Mouse (Mus musculus) adrenal gland, adult 8-10 months (tissue): ENCODE data around the gene Cdh7. TPM values are rescaled to one million over a fixed set of nuclear protein-coding genes. Genes with fewer than 3 reads are reported as not detected.
"Not testable (repeated sequence)": the region's sequence is repeated elsewhere in the genome, so short reads cannot be mapped to it uniquely, and the experiment has no call there.

Source experiments
- DNase-seq: peaks from one replicate; pipeline ENCODE4 v3.0.0; 2022
- total RNA-seq, 4 experiments: library from RNA; stranded (reverse); gene quantifications; 2 replicates each; pipeline ENCODE4 v1.2.4; 2022

Gene Cdh7
- under 1 TPM in 1 of 4 experiments, not detected in 3; 0.37 TPM for total RNA-seq

DNA sequence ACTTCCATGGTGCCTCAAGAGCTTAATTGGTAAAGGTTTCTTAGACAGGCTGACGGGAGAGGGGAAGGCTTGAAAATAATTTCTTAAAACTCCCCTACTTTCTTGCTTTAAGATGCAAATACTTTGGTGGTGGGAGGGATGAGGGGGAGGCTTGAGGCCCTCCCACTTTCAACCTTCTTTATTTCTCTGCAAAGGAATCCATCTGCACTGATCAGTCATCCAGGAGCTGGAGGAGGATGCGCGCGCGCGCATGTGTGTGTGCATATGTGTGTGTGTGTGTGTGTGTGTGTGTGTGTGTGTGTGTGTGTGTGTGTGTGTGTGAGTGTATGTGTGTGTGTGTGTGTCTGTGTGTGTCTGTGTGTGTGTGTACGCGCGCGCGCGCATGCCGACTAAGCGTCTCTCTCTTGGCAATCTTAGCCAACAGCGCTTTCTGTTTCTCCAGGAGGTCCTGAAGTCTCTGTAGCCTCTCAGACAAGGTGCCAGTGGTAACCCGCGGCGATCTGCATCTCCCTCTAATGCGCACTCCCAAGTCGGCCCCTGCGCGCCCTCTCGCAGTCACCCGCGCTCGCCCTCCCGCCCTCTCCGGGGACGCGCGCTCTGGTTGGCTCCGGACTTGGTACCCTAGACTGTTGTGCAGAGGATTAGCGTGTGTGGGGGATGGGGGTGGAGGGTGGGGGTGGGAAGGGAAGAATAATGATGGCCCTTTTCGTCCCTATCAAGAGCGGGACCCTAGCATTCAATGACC lies at the start of gene Cdh7:
Cdh7 (plus strand) TSS at position 368 of the 745 bp plus-strand sequence.
- DNase-seq, result no peak

DNA sequence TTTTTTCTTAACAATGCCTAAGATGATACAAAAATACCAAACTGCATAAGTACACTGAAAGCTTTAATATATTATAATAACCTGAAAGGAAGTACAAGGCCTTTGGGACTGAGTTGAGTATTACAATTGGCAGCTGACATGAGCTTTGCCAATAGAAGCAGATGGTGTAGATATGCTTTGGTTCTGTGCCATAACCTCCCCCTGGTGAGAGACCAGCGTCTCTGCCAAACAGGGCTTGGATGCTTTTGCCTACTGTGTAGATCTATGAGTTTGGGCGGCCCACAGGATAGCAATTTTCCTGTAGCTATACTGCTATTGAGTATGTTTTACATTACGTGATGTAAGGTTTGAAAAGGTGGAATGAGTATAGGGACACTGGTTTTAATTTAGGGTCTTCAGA lies 49.6 kb upstream of the Cdh7 start:
- no peak for DNase-seq

DNA sequence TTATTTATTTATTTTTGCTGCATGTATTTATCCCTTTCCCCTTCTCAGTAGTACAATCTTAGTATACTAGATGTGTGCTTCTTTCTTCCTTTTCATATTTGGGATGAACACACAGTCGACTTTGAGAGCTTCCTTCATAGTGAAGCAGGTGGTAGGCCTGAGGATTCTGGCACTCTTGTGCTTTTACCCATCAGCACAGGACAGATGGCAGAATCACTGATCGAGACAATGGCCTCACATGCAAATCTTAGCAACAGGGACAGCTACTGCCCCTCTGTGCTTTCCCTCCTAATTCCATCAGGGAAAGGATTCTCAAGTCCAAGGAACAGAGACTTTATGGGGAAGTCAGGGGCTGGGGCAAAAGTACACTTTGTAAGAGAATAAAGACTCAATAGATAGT lies 33.7 kb upstream of the Cdh7 start:
- DNase-seq, result no peak

DNA sequence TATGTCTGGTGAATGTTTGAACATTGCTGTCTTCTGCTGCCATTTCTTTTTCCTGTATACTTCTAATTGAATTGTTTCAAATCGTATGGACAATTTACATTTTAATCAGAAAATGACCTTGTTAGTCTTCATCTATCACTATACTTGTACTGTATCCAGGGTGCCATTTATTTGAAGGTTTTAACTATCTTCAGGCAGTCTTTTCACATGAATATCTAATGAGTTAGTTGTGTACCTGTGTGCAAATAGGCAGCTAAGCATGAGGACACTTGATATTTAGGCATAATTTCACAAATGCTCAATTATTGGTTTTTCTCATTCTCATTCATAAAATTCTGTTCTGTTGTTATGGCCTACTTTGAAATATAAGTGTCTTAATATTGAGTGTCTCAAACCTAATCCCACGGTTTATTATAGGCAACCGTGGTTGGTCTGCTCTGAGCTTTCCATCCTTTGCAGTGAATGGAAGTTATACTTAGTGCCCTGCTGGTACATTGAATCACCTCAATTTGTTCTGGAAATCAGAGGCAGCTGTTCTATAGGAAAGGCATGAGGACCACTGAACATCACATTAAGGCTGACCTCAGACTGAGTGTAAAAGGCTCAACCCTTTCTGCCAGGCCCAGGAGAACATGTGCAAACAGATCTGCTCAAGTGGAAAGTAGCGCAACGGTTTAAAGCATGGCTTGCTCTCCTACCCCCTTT lies 10.4 kb upstream of the Cdh7 start:
- DNase-seq, result no peak

DNA sequence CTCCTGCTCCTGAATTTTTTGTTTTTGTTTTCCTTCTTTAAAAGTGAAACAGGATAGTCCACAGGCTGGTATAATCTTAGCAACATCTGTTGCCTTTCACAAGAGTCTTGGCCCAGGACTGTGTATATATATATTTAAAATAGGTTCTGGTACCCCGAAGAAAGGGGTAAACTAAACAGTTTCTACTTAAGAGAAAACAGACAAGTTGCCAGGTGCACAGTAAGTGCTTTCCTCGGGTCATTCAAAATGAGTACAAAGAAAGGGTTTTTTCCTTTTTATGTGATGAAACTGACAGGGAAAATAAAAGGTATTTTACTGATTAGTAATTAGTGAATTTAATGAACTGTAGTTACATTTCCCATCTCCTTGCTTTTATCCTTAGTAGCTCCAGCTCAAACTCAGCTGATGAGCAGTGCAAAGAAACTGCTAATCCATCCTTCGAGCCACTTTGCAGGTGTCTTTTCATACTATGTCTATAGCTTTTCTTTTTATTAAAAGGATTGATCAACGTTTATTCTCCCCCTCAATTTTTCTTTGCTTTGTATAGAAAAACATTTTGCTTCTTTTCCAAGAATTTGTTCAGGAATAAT lies 9.7 kb upstream of the Cdh7 start:
- DNase-seq, result no peak

DNA sequence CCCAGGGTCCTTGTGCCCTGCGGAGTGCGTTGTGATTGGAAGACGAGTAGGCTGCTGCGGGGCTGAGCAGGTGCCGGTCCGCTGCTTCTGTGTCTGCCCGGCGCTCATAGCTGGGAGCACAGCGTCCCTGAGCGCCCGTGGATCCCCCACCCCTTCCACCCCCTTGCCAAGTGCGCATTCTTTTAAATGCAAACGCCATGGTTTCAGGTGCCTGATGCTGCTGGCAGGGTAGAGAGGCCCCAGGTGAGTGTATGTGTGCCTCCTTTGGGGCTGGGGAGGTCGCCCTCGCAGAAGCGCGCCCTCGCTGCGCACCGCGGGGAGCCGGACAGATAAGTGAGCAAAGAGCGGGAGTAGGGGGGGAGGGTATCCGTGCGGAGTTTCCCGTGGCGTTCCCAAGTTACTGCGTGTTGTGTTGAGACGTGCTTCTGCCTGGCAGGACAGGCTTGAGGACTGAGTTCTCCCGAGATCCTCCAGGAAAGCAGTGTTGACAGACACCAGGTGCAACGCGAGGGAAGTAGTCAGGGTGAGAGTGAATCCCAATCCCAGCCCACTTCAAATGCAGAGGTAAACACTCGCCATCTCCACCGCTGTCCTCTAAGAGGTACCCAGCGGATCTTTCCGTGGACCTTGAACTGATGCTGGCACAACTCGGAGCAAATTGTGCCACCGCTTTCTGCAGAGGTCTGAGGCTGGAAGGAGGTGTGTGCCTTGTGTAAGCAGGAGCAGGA lies 742 bp downstream of the Cdh7 start:
- no peak for DNase-seq

DNA sequence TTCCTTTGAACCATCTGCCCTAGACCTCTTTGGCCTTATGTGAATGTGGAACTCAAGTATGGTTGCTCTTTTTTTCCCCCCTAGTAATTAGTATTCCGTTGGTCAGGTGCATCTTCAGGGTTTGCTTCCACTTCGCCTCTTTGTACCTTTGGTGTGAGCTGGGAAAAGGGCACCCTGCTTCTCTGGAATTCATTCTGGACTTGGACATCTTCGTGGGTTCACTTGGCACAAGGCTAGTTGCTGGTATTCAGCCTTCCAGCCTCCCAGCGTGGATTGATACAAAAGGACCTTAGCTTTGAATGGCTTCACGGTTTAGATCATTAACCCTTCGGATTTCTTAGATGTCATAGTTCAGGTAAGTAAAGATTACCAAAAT lies 1.3 kb downstream of the Cdh7 start:
- no peak for DNase-seq

DNA sequence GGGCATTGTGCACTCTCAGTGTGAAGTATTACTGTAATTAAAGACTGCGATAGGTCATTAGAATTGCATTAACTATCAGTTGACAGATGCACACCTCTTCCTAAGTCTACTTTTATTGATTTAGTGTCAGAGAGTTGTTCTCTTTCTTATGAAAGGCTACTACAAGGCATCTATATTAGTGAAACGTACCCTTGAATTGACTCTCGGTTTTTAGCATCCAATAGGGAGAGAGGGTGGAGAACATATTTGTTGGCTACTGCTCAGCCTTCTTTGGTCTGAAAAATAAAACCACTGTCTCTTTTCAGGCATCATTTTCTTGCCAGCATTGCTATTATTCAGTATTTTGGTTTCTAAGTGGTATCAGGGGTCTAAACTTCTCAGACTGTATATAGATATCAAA lies 2.5 kb downstream of the Cdh7 start:
- DNase-seq, result no peak

DNA sequence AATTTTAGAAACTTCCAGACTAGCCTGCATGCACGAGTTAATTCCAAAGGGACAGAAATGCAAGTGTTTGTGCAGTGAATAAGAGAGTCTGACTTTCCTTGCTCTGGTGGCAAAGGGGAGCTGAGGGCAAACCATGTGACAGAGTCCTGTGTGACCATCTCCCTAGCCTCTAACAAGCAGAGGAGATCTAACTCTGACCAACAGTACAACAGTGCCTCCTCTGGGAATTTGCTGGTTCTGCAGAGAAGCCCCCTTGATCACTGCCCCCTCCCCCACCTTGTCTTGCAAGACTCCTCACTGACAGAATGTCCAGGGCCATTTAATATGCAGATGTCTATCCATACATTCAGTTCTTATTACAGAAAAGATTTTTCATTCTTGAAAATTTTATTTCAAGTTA lies 3.2 kb downstream of the Cdh7 start:
- no peak for DNase-seq

DNA sequence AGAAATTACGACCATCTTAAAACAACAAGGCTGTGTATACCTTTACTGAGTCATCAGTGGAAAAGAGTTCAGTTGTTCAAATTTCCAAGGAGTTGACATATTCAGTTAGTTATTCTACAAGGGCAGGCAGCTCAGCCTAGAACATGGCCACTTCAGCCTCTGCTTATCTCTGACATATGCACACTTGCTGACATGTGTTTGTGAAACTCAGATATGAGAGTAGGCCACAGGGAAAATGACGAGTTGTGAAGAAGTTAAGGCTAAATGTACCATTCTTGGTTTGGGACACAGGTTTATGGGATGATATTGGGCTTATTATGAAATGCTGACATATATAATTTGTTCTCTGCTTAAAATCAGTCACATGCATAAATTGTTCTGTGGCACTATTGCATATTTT lies 7.3 kb downstream of the Cdh7 start:
- no peak for DNase-seq

DNA sequence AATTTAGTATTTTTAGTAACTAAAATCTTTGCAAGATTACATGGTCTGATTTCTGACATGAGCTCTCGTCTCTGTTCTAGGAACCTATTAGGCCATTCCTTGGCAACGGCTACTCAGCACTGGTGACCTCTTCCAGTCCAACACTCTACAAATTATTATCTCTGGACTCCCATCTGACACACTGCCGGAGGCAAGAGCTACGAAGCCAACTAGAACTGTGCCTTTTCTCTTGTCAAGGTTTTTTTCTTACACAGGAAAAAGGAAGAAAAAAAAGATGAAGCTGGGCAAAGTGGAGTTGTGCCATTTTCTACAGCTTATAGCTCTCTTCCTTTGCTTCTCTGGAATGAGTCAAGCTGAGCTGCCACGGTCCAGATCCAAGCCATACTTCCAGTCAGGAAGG lies 11.7 kb downstream of the Cdh7 start:
- DNase-seq, result no peak

DNA sequence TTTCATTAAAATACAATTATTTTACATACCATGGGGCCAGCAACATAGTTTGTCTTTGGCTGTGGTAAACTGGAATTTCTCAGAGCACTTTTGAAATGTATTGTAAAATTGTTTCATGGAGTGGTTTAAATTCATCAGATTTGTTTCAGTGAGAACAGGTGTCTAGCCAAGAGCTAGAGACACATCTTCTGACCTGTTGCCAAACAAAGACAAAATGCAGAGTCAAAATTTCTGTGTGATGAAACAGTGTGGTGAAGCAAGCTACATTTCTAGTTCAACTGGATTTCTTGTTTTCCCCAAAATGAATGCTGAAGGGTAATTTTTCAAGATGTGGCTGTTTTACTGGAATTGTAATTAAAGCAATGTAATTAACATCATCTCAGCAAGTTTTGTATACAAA lies 22.2 kb downstream of the Cdh7 start:
- DNase-seq, result no peak

DNA sequence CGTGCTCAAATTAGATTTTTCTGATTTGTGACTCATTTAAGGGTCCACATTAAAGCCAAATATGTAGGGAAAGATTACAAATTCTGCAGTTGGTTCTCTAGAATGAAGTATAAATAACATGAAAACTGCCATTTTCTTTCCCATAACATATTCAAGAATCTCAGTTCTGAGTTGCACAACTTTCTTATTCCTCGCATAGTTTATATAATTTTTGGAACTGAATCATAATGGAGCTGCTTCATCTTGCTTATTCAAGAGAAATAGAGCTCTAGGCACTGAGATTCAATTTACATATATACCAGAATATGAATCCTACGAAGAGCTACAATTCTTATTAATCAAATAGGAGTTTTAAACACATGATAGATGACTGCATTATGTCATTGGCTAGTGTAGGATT lies 22.8 kb downstream of the Cdh7 start:
- no peak for DNase-seq

DNA sequence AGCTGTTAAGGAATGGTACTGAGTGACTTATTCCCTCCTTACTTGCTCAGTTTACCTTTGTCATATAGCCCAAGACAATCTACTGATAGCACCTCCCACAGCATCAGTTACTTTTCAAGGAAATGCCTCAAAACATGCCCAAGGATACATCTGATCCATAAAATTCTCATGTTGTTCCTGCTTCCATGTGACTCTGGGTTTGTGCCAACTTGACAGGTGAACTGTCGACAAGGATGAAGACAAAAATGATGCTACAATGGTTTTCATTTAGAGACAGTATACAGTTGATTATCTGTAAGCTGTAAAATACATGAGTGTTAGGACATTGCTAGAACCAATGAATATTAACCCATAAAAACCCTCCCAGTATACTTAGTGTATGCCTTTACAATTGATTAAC lies 29.9 kb downstream of the Cdh7 start:
- DNase-seq, result no peak

DNA sequence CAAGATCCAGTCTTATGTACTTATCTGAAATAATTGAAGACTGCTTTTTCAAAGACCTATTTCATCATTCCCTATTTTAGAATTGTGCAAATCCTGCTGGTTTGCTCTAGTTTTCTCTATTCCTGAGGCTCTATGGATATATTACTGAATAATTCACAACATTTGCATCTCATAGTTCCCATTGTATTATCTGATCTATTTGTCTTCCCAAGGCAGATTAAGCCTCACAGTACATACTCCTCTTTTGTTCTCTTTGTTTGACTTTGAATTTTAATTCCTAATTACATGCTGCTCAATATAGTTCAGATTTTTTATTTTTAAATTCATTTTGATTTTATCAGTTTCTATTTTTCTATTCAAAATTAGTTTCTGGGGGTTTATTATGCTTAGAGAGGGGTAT lies 74.1 kb downstream of the Cdh7 start:
- DNase-seq, result no peak

DNA sequence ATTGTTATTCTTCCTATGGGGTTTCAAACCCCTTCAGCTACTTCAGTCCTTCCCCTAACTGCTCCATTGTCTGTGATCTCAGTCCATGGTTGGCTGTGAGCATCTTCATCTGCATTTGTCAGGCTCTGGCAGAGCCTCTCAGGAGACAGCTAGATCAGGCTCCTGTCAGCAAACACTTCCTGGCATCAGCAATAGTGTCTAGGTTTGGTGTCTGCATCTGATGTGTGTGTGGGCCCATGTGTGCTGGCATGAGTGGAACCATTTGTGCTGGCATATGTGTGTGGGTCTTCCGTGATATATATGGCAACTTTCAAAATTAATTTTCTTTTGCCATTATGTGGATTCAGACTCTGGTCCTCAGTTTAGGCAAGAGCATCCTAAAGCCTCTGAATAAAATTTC lies 85.2 kb downstream of the Cdh7 start:
- no peak for DNase-seq

DNA sequence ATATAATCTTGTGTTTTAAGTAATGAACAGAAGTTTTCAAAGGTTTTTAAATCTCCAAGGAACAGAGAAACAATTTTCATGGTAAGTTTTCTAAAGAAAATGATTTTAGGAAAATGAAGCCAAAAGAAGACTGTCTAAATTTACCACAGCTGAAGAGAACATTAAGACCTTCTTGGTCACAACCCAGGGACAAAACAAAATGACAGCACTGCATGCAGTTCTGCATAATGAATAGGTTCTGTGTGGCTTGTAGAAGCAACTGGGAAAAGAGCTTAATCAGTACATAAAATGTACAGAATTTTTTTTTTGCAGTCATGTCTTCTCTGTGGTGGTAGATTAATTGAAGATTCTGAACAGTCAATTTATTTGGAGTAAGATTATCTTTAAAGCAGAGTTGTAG lies 96.2 kb downstream of the Cdh7 start:
- DNase-seq, result no peak

DNA sequence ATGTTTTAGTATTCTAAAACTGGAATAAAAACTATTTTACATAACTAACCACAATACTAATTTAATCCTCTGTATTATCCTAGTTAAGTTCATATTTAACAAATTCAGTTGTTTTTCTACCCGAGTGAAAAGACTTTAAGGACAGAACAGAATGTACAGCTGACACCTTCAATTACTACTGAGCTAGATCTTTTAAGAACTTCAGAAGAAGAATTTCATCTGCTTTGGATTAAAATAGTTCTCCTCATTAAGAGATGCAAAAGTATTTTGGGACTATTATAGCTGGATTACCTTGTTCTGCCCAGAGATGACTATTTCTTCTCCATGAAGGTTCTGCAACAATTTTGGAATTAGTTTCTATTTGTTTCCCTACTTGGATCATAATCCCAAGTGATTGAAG lies 135.8 kb downstream of the Cdh7 start:
- no peak for DNase-seq

DNA sequence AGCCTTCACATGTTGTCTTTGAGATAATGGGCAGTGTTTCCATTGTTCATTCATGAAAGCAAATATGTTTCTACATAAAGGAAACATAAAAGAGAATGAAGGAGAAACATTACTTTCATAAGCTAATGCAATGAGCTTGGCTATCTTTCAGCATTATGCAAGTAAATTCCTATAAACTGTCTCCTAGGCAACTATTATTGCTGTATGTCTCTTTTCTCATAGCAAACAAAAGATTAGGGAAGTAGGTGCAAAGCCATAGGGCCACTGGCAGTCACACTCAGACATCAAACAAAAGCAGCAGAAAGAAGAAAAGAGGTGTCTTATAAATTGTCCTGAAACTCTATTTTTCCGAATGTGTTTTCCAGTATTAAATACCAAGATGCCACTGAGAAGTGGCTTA lies 136.6 kb downstream of the Cdh7 start:
- DNase-seq, result no peak

DNA sequence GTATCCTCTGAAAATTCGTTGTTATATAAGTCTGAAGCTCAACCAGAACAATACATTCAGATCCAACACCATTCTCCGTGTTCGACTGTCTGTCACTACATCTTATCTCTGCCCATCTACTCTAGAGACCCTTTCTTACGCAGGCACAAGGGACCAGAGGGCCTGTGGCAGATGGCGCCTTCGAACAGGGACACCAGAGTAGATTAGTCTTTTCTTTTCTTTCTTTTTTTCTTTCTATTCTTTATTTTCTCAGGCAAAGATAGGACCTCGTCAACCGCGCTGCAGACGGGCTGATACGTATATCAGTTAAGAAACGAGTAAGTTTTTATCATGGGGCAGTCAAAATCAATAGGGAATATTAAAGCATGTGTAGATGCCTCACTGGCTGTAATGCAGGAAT lies 189.2 kb downstream of the Cdh7 start:
- not testable (repeated sequence) for DNase-seq
